Mouse (Mus musculus): Measurements from ENCODE around the gene Drg1. TPM values are rescaled to one million over a fixed set of nuclear protein-coding genes. Genes with fewer than 3 reads are reported as not detected.

The Drg1 gene
- 10 to 100 TPM; 86.5 to 91.1 TPM for total RNA-seq (2021)

DNA sequence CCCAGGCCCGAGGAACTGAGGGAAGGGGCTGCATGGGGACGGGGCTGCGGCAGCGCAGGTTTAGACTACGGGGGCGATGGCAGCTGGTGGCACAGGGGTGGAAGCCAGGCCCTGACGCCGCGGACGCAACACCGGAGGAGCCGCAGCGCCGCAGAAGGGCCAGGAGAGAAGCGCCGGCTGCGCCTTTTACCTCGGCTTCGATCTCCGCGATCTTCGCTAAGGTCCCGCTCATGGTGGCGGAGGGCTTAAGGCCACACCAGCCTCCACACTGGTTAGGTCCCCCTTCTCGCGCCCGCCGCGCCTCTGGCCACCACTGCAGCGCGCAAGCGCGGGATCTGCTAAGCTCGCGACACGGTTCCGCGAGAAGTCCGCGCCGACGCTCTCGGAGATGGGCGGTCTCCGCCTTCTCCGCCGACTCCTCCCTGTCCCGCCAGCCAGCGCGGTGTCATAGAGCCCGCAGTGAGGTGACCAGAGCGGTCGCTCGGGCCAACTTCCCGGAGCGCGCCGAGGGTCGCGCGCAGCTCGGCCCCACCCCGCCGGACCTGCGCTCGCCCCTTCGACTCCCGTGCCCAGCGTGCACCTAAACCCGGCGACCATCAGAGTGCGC lies at the start of gene Drg1:
TSS of gene Drg1 (minus strand) at position 337 of the 607 bp plus-strand sequence.
- intact Hi-C loops (cut with DNase I): loop anchor here (1.0 kb wide), 1 partner anchor 23 kb away; no protein-coding TSS in a partner anchor
- peak; percentile 93 for DNase-seq (ENCODE audit: low spot score in 2 of 2)

DNA sequence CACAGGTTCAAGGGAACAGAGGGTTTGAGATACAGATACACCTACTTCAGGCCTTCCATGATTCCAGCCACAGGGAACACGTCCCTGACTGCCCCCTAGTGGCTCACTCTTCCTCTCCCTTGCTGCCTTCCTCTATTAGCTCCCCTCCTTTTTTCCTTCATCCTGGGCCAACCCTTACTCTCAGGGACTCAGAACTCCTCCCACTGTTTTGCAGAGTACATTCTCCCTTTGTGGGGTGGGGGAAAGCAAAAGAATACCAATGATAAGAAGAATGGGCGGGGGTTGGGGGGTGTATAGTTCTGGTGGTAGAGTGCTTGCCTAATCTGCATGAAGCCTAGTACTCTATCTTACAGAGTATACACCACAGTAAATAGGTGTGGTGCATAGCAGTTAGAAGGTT lies 47.9 kb upstream of the Drg1 start:
- no peak for DNase-seq (ENCODE audit: low spot score in 2 of 2)
- intact Hi-C loops (cut with DNase I): no loop called here

DNA sequence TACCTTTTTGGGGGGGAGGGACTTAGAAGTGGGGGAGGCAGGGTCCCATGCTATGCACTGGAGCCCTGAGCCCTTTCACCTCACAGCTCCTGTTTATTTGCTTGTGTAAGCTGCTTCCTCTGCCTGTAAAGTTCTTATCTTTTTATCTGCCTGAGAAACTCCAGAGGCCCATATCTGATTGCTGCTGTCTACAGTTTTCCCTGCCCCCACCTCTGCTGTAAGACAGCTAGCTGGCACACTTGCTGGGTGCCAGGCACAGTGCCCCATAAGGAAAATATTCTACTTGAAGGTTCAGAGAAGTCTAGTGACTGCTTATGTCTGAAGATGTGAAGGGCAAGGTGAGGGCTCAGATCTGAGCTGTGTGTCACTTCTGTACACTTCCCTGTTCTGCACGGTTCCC lies 47.1 kb upstream of the Drg1 start:
- intact Hi-C loops (cut with DNase I): no loop called here
- no peak for DNase-seq (ENCODE audit: low spot score in 2 of 2)

DNA sequence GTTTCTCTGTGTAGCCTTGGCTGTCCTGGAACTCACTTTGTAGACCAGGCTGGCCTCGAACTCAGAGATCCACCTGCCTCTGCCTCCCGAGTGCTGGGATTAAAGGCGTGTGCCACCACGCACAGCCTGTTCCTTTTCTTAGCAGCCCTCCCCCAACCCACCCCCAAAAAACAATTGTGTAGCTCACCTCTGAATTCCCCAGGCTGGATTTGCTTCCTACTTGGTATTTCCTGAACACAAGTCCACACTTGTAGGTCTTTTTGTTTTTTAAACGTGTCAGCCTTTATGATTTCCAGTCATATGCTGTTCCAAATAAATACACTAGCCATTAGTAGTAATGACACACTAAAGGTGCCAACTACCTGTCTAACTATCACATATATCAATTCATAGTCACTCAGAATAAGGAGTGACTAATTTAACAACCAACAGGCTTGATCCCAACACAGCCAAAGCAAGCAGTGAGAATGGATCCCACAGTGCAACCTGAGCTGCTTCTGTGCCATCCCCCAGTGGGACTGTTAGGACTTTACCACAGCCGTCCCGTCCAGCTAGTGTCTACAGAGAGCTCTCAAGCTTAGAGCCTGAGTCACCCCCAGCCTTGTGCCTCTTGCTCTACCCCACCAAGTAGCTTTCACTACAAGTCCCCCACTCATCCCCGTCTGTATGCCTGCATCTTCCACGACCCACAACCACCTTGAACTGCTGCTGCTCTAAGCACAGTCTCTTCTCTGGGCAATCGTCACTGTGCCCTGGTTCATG lies 45.6 kb upstream of the Drg1 start:
- intact Hi-C loops (cut with DNase I): no loop called here

DNA sequence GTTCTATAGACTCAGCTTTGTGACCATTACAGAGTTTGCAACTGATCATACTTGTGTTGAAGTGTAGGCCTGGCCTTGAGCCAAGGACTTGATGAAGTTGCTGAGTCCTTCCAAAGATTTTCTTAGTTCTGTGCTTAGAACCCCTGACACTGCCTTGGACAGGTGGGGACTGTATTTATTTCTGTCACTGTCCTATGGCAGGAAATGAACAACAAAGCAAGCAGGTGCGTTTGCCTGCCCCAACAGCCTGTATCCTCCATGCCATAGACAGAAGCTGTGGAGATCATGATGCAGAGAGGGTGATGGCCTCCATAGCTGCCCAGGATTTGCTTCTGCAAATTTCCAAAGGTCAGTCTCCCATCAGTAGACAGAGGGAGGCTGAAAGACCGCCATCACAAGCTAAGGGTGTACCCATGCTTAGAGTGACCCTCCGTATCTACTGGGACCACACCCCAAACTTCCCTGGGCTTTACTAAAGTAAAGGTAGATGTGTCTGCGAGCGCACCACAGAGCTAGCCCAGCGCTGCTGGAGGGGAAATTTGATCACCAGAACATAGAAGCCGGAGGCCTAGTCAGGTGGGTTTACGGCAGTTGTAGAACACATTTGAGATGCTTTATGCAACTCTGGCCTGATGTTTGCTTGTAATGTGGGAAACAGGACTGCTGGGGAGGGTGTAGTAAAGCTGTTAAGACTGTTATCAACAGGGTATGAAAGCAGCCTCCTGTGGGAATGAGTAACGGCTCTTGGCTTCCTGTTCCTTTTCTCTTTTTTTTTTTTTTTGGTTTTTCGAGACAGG lies 44.8 kb upstream of the Drg1 start:
- intact Hi-C loops (cut with DNase I): no loop called here
- no peak for DNase-seq (ENCODE audit: low spot score in 2 of 2)

More for the DNA sequence above, 45.6 kb upstream of the Drg1 start:
- DNase-seq (ENCODE audit: low spot score in 2 of 2): no peak

DNA sequence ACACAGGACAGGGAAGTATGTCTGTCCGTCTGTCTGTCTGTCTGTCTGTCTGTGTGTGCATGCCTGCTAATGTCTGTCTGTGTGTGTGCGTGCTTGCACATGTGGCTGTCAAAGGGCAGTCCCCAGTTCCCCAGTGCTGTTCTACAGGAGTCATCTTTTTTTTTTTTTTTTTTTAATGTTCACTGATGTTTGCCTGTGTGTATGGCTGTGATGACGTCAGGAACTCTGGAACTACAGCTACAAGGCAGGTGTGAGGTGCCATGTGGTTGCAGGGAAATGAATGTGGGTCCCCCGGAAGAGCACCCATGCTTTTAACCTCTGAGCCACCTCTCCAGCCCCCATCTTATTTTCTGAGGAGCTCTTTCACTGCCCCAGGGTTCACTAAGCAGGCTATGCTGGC lies 43.7 kb upstream of the Drg1 start:
- DNase-seq (ENCODE audit: low spot score in 2 of 2): no peak
- intact Hi-C loops (cut with DNase I): no loop called here

DNA sequence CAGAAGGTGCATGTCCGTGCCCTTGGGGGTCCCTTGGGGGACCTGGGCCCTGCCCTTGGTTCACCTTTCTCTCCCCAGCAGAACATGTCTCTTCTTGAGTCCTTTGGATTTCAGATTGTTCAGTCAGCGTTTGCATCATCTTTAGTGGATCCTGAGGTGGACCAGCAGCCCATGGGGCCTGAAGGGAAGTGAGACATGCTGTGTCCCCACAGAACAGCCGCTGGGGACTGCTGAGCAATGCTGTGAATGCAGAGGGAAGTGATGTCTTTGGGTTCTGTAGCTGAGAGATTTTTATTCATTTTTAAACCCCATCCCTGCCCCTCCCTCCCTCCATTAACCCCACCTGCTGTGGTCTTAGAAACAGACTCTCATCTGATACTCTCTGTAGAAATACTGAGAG lies 41.7 kb upstream of the Drg1 start:
- no peak for DNase-seq (ENCODE audit: low spot score in 2 of 2)
- intact Hi-C loops (cut with DNase I): no loop called here

DNA sequence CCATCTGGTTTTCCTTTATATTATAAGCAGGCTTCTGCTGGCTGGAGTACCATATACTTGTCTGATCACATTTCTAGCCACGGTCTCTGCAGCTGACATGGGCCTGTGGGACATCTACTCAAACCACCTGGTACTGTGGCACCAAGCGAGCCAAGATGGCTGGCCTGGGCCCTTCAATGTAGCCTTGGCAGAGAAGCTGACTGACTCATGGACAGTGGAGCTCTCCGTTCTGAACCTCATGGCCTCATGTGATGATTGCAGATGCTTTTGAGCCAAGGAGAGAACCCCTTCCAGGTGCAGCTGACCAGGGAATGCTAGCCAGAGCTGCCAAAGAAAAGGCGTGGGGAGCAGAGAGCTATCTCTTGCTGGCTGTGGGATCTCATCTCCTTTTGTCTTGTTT lies 39.6 kb upstream of the Drg1 start:
- DNase-seq (ENCODE audit: low spot score in 2 of 2): no peak
- intact Hi-C loops (cut with DNase I): no loop called here

DNA sequence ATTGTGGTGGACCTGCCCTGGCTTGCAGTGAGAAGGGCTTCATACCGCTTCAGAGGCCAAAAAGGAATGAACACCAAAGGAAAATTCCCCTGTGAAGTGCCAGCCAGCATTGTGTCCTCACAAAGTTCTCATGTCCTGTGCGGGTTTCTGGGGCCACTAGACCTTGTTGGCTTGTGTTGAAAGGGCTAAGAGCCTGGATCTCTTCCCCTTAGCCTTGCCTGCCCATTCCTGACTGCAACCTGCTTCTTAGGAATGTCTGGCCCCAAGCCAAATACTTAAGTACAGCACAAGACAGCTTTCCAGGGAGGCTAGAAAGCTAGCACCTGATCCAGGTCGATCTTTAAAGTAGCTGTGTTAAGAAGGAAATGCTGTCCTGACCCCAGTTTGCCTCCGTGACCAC lies 36.6 kb upstream of the Drg1 start:
- intact Hi-C loops (cut with DNase I): no loop called here
- DNase-seq (ENCODE audit: low spot score in 2 of 2): no peak

DNA sequence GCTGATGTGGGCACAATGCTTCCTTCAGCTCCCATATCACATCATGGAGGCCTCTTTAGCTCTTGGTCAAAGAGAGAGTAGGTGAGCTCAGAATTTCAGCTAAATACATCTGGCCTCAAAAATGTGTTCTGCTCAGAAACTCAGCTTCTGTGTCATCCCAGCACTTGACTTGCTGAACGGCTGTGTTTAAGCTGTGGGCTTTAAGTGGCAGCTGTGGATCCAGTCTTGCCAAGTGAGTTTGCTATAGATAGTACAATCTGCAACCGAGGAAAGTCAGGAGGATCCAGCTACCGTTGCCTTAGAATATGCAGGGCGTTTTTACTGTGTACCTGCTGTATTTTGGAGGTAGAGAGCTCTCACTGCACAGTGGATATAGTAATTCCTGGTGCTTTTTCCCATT lies 36.2 kb upstream of the Drg1 start:
- intact Hi-C loops (cut with DNase I): no loop called here
- DNase-seq (ENCODE audit: low spot score in 2 of 2): peak; percentile 46 to 47

DNA sequence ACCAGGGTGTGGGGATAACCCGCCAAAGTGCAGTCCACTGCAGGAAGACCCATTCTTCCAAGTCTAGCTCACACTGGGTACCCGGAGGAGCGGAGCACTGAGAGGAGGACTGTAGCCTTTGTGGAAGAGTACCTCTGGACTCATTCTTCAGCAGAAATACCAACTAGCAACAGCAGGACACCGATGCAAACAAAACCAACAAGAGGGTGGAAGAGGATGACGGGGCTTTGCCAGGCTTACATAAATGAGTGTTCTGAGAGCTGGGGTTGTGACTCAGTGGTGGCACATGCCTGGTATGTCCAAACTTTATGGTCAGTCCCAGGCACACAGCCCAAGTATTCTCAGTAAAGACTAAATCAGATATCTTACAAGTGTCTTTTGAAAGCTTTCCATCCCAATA lies 34.9 kb upstream of the Drg1 start:
- DNase-seq (ENCODE audit: low spot score in 2 of 2): no peak
- intact Hi-C loops (cut with DNase I): no loop called here

DNA sequence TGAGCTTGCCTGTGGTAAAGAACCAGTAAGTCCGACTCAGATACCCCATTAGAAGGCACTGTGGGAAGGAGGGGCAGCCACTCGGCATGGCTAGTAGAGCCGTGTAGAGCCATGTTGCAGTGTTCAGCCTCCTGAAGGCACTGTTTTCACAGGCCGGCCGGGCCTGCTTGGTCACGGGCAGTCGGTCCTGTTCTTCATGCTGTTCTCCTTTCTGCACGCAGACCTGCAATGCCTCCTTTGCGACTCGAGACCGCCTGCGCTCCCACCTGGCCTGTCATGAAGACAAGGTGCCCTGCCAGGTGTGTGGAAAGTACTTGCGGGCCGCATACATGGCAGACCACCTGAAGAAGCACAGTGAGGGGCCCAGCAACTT lies 32.6 kb upstream of the Drg1 start:
- DNase-seq (ENCODE audit: low spot score in 2 of 2): no peak

DNA sequence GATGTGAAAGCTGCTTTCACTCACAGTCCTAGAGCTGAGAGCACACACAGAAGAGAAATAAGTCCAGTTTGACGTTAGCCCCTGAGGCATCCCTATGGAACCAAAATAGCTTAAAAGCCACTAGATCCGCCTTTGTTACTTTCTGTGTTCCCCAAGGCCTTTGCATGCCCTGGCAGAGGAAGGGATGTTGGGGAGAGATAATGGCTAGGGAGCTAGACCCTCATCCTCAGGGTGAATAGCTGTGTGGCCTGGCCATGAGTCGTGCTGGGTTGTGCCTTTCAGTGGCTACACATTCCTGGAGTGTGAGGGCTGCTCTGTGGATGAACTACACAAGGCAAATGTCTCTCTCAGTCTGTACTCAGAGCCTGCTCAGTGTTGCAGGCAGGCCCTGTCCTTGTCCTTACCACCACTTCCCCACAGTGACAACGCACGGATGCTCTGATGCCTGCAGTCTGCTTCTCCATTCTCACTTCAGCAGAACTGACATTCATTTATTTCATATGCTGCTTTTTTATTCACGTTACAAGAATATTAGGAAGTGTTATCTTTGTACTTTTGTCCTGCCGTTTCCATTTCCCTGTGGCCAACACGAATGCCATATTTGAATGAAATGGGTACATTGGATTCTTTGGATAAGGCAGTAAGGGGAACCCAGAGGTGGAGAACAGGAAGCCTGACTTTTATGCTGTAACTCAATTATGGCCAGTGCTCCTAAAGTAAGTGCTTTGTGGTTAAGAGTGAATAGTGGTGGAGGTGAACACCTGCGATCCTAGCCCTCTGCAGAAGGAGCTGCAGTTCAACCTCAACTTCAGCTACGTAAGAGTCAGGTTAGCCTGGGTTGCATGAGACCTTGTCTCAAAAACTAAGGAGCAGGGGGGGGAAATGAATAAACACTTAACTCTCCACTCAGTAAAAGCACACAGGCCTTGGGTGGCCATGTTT lies 31.9 kb upstream of the Drg1 start:
- no peak for DNase-seq (ENCODE audit: low spot score in 2 of 2)
- intact Hi-C loops (cut with DNase I): no loop called here

More for the DNA sequence above, 32.6 kb upstream of the Drg1 start:
- intact Hi-C loops (cut with DNase I): no loop called here

DNA sequence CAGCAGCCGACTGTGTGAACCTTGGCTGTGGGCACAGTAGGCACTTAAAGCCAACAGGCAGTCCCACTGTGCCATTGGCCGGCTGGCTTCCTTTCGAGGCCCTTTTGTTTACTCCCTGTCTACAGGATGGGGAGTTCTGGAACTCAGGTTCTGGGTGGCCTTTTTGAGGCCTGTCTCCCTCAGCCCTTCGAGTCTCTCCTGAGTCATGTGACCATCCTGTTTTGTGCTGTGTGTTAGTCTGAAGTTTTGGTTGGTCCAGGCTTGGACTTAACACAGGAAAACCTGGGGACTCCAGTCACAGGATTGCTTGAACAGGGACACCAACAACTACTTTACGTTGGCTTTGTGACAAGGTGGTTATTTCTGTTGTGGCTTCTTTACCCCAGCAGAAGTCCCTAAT lies 29.8 kb upstream of the Drg1 start:
- intact Hi-C loops (cut with DNase I): no loop called here
- DNase-seq (ENCODE audit: low spot score in 2 of 2): no peak

DNA sequence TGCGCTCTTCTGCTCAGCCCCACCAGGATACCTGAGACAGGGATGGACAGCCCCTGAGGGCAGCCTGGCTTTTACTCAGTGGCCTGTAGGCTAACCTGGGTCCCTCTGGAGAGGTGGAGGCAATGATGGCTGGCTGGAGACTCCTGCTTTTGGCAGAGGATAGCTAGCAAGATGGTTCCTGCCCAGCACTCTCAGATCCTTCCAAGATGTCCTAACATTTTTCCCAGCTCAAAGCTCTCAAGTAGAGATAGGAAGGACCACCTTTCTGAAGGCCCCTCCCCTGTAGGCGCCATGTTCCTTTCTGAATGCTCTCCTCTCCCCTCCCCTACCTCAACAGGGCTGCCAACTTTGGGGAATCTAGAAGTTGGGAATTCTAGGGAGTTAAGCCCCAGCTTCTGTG lies 28.4 kb upstream of the Drg1 start:
- DNase-seq (ENCODE audit: low spot score in 2 of 2): no peak
- intact Hi-C loops (cut with DNase I): no loop called here

DNA sequence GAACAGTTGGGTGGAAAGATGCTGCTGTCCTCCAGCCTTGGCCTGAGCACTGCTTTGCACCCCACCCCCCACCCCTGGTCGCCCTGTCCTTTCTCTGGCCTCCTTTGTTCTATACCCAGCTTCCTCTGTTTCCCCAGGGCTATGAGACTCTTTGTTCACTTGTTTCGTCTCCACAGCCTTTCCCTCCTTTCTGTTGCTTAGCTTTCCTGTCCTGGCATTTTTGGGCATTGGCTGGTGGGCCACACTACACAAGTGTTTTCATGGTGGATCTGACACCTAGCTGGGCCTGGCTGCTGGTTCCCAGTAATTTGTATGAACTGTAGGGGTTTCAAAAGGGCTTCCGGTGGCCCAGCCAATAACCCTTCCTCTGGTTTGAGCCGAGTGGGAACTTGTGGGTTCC lies 27.1 kb upstream of the Drg1 start:
- no peak for DNase-seq (ENCODE audit: low spot score in 2 of 2)
- intact Hi-C loops (cut with DNase I): no loop called here

DNA sequence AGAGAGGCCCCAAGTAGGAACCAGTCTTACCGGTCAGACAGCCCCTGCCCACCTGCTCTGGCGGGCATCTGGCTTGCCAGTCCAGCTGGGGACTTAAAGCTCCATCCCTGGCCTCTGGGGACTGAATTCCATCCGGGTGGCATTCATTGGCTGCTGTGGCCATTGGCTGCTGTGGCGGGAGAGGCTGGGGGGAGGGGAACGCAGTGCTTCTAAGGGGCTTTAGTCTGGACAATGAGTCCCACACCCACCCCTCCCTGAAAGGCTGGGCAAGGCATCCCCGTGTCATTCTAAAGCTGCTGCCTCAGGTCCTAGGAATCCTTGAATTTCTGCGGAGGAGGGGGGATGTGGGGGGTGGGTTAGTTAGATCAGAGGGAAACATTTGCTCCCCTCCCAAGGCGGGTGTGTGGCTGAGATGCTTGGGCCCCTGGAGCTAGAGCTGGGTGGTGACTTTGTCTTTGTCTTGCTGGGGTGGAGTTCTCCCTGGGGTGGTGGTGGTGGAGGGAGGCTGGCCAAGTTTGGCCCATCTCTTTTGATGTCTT lies 26.6 kb upstream of the Drg1 start:
- intact Hi-C loops (cut with DNase I): no loop called here
- no peak for DNase-seq (ENCODE audit: low spot score in 2 of 2)

DNA sequence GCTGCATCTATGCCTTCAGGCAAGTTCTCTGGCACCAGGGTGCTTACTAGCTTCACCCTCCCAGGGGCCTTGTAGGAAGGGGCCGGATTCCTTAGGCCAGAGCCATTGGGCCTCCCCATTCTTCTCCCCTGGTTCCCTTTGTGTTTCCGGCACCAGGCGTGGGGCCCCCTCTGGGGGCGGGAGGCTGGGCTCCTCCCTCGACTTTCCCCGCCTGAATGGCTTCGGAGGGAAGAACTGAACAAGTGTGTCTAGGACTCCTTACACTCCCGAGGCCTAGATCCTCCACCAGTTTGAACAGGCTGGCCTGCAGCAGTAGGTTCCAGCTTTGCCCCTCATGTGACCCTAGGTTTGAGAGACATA lies 25.8 kb upstream of the Drg1 start:
- intact Hi-C loops (cut with DNase I): no loop called here
- peak; percentile 20 to 47 for DNase-seq (ENCODE audit: low spot score in 2 of 2)

DNA sequence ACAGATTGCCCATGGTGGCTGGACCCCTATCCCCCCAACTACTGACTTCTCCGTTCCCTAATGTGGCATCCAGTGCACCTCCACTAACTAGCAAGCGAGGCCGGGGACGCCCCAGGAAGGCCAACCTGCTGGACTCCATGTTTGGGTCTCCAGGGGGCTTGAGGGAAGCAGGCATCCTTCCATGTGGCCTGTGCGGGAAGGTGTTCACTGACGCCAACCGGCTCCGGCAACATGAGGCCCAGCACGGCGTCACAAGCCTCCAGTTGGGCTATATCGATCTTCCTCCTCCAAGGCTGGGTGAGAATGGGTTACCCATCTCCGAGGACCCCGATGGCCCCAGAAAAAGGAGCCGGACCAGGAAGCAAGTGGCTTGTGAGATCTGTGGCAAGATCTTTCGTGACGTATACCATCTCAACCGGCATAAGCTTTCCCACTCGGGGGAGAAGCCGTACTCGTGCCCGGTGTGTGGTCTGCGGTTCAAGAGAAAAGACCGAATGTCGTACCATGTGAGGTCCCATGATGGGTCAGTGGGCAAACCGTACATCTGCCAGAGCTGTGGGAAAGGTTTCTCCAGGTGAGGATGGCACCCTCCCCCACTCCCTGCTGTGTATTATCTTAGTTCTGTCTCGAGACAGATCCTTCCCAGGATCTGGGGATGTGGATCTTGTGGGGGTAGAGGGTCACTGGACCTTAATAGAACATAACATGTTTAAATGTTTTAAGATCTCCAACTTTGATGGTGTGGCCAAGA lies 25.3 kb upstream of the Drg1 start:
- peak; percentile 29 to 30 for DNase-seq (ENCODE audit: low spot score in 2 of 2)
- intact Hi-C loops (cut with DNase I): loop anchor here (2.0 kb wide), 1 partner anchor 39 kb away; the partner anchor contains the start of gene Pik3ip1

All from left cerebral cortex, postnatal 36 days (tissue).